Mouse (Mus musculus): ENCODE measurements around the gene Gucy1b1.

Gucy1b1 gene

DNA sequence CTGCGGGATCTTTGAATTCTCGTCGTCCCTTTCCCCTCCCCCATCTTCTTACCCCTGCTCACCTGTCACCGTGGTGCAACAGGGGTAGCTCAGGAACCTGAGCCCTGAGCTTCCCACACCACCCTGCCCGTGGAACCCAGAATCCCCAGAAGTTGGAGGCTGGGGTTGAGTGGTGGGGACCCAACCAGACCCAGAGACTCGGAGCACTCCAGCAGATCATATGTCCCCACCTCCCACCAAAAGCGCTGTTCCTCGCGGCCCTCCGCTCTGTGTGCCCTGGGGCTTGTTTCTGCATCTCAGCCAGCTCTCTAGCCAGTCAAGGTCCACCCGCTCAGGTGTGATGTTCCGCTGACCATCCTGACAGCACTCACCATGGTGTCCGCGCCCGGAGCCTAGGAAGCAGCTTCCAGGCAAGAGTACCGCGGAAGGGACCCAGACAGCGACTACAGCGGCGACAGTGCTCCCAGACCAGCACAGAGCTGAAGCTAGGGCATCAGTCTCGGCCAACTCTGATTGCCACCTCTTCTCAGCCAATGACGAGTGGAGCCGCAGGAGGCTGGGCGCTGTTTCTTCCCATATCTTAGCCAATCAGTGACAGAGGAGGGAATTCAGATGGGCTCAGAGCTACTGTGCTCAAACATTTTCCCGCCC lies at the start of gene Gucy1b1:
TSS of gene Gucy1b1 (minus strand) at position 489 of the 651 bp plus-strand sequence.
- peak; percentile 85 for DNase-seq

DNA sequence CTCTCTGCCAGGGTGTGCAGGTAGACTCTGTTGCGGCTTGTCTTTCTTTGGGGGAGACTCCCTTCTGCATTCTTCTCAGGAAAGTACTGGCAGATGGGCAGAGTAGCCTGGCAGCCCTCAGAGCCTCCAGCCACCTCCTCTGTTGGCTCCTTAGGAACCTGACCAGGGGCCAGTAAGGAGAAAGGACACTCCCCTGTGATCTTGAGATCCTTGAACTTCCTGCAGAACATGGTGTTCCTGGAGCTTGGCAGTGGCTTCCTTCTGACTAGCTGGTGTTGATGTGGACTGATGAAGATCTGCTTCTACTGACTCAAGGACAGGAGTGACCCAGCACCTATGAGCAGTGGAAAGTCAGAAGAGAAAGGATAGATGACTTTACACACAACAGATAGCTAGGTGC lies 44.4 kb upstream of the Gucy1b1 start:
- DNase-seq, result no peak

DNA sequence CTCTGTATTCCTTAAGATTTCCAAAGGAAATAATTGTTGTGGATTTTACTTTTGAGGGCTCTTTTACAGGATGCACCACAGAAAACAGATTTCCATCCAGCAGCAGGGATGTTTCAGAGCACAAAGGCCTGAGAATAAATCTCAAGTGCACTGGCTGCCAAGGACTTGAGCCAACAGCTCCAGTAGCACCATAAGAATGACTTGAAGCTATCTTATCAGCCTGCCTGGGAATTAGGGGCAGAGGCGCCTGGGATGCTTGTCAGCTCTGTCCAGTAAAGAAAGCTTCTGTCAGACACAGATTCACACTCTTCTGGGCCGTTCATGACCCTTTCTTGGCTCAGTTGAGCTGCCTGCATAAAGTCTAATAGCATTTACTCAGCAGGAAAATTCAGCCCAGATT lies 38.0 kb upstream of the Gucy1b1 start:
- DNase-seq, result no peak

DNA sequence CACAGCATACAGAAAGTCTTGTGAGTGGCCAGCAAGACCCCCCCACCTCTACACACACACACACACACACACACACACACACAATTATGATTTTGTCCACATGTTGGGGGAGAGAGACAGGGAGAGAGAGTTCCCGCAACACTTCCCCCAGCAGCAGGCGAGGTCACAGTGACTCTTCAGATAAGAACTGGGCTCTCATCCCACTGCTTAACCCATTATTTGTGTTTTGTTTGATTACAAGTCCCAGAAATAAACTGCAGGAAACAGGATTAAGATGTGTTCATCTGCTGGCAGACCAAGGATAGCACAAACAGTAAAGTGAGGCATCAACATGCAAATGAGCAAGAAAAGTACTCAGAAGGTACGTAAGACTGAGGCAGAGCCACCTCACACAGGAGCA lies 37.5 kb upstream of the Gucy1b1 start:
- DNase-seq, result no peak

DNA sequence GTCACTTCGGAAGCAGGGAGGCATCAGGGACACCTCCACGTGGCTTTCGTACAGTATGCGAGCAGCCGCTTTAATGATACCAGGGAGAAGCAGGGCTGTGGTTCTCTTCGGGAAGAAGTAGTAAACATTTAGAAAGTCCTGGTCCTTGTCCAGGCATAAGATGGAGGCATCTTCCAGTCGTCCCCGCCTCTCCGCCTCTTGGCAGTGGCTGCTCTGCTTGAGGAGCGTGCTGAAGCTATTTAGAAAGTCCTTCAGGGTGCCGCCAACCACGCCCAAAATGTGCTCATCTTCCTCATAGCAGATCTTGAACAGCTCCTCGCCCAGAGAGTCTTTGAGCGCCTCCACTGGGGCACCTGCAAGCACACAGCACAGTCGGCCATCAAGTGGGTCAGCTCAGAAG lies 34.5 kb upstream of the Gucy1b1 start:
- no peak for DNase-seq

DNA sequence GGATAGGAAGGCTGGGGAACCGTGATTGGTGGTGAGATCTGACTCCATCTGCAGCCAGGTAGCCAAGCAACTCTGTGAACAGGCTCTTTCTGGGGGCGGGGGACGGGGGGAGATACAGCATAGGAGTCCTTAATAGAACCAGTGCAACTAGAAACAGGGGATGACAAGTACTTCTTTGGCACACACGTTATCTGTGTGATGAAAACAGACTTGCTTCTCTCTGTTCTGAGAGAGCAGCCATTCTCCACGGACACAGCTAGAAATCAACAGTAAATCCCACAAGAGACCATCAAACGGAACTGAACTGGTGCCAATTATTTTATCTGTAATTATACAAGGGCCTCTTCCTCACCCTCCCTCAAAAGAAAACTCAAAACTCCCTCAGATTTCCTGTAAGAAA lies 29.7 kb upstream of the Gucy1b1 start:
- DNase-seq, result no peak

DNA sequence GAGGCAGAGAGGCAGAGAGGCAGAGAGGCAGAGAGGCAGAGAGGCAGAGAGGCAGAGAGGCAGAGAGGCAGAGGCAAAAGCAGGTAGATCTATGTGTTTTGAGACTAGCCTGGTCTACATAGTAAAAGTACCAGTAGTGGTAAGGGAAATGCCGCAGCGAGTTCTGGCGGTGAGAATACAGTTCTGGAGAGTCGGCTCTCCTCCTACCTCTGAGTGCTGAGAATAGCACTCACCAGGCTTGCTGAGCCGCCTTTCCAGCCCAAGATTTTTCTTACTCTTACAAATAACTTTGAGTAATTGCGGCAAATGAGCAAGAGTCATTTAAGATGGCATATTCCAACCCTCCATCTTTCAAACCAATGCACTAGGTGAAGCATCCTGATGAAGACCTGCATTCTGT lies 24.6 kb upstream of the Gucy1b1 start:
- DNase-seq, result no peak

DNA sequence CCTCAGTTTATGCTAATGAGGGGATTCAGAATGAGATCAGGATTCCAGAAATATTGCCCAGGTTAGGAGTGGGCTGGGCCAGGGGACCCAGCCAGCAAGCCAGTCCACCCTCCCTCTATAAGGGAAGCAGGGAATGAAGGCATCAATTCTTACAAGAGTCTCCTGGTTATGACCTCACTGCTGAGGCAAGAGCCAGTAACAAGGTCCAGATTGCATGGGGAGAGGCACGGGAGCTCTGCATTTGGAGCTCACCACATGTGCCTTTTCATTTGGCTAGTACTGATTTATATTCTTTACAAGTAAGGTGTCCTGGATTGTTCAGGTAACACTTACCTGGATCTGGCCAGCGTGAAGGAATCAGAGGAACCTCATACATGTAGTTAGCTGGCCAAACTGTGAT lies 22.3 kb upstream of the Gucy1b1 start:
- no peak for DNase-seq

DNA sequence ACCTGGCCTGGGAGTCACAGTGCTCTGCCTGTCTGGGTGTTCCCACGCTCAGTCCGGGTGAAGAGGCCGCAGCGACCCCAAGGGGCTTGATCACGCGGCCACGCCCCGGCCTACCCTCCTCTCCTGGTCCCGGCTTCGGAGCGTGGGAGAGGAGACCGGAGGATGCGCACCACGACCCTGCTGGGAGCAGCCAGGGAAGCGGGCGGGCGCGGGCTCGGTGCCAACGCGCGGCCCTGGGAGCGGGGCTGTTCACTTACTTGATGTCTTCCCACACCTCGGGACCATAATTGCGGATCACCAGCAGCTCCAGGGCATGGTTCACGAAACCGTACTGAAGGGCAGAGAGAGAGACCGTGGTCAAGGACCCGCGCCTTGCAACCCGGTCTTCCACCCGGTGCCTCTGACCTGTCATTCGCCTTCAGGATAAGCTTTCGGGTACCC lies 728 bp downstream of the Gucy1b1 start:
- DNase-seq, result peak; percentile 75

DNA sequence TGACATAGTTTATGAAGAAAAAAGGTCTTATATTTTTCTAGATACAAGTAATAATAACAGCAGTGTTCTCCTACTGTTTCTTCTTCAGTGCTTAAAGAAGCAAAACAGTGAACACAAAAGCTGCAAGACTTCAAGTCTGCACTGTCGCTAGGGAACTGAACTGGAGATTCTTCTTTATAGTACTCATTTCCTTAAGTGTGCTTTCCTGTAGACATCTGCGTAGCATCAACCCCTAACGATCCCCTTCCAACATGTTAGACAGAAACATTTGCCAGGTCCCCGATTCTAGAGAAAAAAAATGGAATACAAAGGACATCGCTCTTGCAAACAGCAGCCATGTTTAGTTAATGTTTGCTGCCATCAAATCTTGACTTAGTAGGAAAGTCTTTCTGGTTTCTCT lies 6.7 kb downstream of the Gucy1b1 start:
- no peak for DNase-seq

DNA sequence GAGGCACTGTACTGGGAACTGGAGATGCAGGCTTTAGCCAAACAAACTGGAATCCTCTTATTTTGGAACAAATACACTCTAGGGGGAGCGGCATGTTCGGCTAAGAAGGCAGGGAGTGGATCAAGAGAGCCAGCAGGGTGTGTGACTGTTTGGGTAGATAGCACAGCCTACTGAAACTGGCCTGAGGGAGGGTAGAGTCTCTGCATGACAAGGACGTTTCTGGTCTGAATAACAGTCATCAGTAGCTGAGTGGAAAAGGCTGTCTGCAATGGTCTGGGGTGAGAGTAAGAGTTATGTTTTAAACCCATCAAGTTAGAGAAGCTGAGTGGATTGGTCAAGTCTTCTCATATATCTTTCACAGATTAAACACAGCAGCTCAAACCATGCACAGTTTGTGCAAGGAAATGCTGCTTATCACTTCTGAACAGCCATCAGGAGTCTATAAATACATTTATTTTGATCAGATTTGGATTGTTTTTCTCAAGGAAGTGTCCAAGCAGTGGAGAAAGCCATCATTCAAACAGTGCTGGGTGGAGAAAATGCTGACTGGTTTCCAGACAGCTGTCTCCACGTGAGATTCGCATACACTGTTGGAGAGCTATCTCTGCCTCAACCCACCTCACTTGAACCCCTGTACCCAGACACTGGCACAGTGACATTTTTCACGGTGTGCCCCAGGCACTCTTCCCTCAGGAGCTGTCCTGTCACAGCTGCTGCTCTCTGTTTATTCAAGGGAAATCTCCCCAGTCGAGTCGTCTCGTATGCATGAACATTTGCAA lies 12.9 kb downstream of the Gucy1b1 start:
- no peak for DNase-seq

DNA sequence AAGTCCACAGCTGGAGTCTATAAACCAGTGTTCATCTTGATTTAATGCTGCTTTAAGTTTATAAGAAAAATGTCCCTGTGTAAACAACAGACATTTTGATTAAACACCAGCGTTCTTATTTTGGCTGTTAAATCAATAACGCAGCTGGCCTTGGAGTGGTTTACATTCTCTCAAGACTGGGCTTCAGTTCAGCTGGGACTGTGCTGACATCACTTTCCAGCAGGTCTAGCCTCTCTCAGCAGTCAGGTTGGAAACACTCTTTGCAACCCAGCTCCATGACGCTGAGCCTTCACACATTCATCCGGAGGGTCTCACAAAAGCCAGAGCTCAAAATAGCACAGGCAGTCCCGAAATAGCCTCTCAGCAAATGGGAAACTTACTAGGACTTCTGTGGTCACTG lies 17.3 kb downstream of the Gucy1b1 start:
- no peak for DNase-seq

DNA sequence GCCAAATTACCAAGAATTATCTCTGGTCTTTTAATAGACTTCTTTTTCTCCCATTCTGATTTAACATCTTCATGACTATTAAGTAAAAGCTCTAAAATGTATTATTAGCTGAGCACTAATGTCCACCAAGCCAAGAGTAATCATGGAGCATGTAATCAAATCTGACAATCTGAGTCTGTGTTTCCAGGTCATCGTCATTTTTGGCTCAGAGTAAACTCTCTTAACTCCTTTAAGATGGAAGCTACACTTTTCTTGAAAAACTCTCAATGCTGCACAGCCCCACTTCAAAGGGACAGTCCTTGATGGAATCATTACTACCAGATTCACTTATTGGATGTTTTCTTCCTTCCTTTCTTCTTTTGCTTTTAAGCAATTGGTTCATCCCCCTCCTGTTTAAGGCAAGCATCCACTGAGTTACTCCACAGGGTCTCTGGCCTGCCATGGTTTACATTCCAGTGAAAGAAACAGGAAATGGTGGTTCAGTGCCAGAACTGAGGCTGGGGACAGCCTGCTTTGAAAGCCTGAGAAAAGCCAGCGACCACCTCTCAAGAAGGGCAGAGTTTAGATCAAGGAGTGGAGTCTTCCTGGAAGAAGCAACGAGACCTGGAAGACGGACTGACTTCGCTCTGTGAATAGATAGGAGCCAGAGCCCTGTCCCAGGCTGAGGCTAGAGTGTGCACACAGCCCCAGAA lies 20.1 kb downstream of the Gucy1b1 start:
- no peak for DNase-seq

DNA sequence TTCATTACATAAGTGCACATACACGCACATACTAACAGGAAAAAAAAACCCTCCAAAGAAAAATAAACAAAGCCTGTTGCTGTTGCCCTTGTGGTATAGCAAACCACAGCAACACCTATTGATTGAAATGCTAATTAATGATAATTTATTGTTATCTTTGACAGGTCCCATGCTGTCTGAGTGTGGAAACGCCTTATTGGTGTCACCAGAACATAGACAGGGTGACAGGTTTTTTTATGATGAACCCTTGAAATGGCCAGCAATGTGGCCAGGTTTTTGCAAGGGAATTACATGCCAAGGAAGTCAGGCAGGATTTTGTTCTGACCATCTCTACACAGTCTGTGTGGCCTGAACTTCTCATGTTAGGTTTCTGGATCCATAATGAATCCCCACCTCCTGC lies 22.5 kb downstream of the Gucy1b1 start:
- no peak for DNase-seq

DNA sequence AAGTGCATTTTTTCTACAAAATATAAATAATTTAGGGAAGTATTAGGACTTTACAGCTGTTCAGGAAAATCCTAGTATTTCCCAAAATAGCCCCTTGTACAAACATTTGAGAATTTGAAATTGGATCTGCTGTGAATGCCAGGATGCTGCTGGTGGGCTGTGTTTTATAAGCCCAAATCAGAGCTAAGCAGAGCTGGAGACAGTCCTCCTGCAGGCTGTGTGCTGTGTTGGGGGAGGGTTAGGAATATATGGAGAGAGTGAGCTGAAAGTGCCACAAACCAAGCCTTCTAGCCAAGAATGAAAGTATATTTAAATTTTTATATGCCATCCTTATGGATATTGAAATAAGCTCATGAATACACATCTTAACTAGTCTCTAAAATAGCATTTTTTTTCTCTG lies 23.0 kb downstream of the Gucy1b1 start:
- no peak for DNase-seq

DNA sequence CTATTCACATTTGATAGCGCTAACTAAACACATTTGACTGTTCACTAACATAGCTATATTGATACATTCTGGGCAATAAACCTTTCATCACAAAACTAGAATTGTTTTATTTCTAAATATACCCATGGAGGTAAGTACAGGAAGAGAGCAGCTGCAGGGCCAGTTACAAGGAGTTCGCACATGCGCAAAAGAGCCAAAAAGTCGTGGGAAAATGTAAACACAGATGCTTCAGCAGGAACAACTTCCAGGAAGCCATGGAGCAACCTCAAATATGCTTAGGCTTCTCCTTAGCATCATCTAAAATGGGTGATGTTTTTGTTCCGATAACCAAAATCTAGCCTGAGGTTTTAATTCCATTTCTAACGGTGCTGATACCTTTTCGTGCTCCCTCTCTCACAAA lies 25.8 kb downstream of the Gucy1b1 start:
- no peak for DNase-seq

DNA sequence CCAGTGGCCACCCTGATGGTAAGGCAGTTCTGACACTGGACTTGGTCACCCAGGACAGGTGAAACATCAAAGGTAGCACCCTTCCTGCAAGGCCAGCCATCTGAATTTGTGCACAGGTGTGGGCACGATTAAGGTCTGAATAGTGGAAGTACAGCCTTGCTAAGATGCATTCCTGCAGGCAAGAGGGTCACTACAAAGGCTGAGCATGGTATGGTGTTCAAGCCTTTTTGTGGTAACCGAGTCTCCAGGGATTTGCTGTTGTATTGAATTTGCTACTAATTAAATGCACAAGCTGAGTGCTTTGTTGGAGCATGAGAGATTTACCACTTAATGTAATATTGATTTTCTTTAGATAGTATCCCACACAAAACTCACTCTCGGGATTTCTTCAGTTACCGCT lies 26.4 kb downstream of the Gucy1b1 start:
- DNase-seq, result no peak

DNA sequence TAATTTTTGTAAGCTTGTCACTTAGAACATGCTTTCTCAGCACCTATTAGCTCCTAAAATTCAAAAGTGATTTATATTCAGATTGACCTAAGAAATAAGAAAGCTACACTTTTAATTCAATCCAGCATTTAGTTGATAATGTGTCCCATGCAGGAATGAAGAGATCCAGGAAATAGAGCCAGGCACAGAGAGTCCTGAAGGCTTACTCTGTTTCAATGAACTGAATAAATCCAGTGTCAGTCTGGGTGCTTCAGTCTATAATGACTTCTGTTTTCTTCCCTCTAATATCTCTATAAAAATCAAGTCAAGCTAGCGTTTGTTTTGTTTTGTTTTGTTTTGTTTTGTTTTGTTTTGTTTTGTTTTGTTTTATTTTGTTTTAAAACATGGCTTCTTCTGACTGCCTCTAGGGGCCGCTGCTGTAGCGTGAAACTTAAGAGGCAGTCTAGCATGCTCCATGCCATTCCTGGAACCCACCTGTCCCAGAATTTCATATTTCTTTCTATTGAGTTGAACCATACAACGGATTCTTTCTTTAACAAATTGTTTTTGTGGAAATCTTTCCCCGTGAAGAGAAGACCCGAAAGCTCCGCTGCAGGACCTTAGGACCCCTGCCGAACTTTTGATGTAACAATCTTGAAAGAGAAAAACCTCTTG lies 27.3 kb downstream of the Gucy1b1 start:
- DNase-seq, result no peak

DNA sequence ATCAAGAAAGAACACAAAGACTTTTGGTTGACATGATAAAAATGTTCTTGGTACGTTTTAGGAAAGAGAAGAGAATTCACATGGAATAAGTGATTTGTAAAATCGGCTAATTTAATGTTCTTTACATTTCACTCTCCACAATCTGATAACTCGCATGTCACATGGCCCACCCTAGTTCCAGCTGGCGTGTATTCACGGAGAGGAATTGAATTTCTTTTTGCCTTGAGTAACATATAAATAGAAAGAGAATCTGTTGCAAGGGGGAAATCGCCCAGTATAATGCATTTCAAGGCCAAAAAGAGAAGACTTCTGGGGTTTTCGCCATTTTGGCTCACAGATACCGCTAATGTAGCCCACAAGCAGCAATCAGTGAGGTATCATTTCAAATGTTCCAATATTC lies 28.4 kb downstream of the Gucy1b1 start:
- no peak for DNase-seq

DNA sequence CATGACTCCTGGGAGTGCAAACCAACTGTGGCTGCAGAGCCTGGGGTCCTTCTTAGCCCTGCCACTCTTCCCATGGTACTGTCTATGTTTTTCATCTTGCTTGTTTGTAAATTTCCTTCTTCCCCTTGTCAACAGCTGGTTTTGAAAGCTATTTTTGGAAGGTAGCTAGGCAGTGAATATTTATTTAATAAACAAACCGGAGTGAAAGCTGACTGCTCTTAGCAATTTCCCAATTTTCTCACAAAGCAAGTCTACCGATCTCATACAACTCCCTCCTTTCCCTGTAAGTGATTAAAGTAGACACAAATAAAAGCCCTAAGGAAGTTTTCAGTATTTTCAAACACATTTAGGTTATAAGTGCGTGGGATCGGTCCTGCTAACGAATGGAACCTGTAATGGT lies 29.6 kb downstream of the Gucy1b1 start:
- DNase-seq, result no peak

DNA sequence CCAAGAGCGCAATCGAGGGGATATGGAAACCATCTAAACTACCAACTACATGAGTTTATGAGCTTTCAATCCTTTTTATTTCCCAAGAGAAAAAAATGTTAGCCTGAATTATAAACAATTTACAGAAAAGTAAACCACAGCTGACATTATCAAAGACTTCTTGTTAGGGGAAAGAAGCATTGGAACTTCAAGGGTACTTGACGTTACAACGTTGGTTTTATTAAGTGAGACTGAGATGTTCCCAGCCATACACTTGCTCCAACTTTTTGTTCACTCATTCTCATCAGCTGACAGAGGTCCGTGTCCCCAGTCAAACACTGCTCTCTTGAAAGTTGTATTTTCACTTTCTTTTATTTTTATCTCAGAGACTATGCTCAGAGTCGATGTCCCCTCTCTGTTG lies 30.8 kb downstream of the Gucy1b1 start:
- no peak for DNase-seq

DNA sequence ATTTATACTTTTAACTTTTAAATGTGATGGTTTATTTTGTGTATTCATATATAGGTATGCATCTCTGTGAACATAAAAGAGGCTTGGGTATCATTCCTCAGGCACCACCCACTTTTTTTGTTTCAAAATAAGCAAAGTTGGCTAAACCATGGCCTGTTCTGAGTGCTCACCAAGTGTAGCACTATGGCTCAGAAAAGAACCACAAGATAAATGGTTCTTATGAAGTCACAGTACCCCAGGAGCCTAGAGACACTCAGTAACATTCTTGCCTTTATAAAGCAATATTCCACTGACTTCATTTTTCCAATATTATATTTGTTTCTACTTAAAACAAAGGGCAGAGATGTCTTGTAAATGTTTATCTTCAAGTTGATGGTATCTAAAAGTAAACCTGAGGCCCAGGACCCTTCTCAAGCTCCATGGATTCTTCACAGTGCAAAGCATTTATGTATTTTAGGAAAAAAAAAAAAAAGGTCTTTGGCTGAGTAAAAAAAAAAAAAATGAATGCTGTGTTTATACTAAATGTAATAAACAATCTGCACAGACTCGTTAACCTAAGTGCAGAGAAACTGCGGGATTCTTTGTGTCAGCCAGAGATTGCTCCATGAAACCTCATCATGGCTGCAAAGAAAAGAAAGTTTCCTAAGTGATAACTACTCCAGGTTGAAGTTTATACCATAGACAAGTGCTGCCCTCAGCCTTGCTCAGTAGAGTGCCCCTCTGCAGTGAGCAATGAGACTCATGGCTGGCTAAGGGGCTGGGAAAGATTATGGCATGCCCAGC lies 38.0 kb downstream of the Gucy1b1 start:
- no peak for DNase-seq

All from right cerebral cortex, postnatal 25 days (tissue).